Comparison of ENCODE assay signal across 8 mouse cellular contexts in genomic region chr6:83439781-83440180, GRCm38 (mm10). TPM values are rescaled to one million over a fixed set of nuclear protein-coding genes. Genes with fewer than 3 reads are reported as not detected.
A peak's percentile ranks its signal among the peaks of the same experiment; 100 is the strongest.
DNase-seq lines count a peak whose midpoint lies in the region; ATAC-seq and TF ChIP-seq lines count a peak whose summit lies in the region.

No protein-coding gene starts in this region.

- TF ChIP-seq CTCF in thymus, adult 2 months (IDR thresholded peaks at IDR 0.05; ENCODE audit: borderline replicate concordance, control insufficient read depth, extremely low read depth, insufficient read depth, low read length, poor library complexity): no peak
- TF ChIP-seq CTCF in kidney, postnatal 0 days (IDR thresholded peaks at IDR 0.05; ENCODE audit: low read depth): no peak

- no peak for TF ChIP-seq POLR2A in thymus, adult 2 months (IDR thresholded peaks at IDR 0.05; ENCODE audit: control insufficient read depth, extremely low read depth, insufficient read depth, low read length, poor library complexity)

- no peaks in the 10 kb centered on the region for H3K27me3 ChIP-seq in thymus, adult 2 months (ENCODE audit: control insufficient read depth, insufficient read depth, low read length)
- no peaks in the 10 kb centered on the region for H3K27me3 ChIP-seq in kidney, postnatal 0 days (ENCODE audit: insufficient read depth, low read length)
- no peaks in the 10 kb centered on the region for H3K27me3 ChIP-seq in midbrain, embryonic 14.5 days (ENCODE audit: control insufficient read depth, insufficient read depth, low read length)

- peak overlapping the region; percentile 75 for H3K4me2 ChIP-seq in kidney, postnatal 0 days (ENCODE audit: low read length)
- peak overlapping the region; percentile 85 for H3K4me2 ChIP-seq in midbrain, embryonic 14.5 days (ENCODE audit: low read length)

- no peaks in the 10 kb centered on the region for H3K9me3 ChIP-seq in kidney, postnatal 0 days (replicated peaks; ENCODE audit: low read length)
- no peaks in the 10 kb centered on the region for H3K9me3 ChIP-seq in midbrain, embryonic 14.5 days (ENCODE audit: control insufficient read depth, low read length)

- WGBS in thymus, adult 2 months: 61% methylated on average over 5 of the region's 5 CpGs
- 40% methylated on average over 5 of the region's 5 CpGs for WGBS in kidney, postnatal 0 days
- WGBS in midbrain, embryonic 14.5 days: 58% methylated on average over 5 of the region's 5 CpGs

- no peak for ATAC-seq in kidney, postnatal 0 days (replicated peaks; ENCODE audit: low FRiP score, low read depth)
- no peak for ATAC-seq in midbrain, embryonic 14.5 days (ENCODE audit: low FRiP score, low TSS enrichment)
- no peak for ATAC-seq in megakaryocyte-erythroid progenitor cell, adult 5-6 weeks (replicated peaks; ENCODE audit: low FRiP score, low TSS enrichment, poor library complexity, severe bottlenecking)

- DNase-seq in cerebellum, adult 11 months: peak; percentile 56
- no peak for DNase-seq in cerebellum, postnatal 4 days (ENCODE audit: low spot score in 2 of 2)
- peak; percentile 32 for DNase-seq in thymus, postnatal 4 days
- no peak for DNase-seq in thymus, adult 2 months
- no peak for DNase-seq in kidney, postnatal 0 days (ENCODE audit: low spot score)
- no peak for DNase-seq in midbrain, embryonic 14.5 days
- DNase-seq in urinary bladder, postnatal 4 days (ENCODE audit: low spot score in 2 of 2): no peak

- no peak overlapping the region for H3K27ac ChIP-seq in thymus, adult 2 months (ENCODE audit: control insufficient read depth, insufficient read depth, low read length)
- H3K27ac ChIP-seq in kidney, postnatal 0 days: no peak overlapping the region
- peak overlapping the region; percentile 97 for H3K27ac ChIP-seq in midbrain, embryonic 14.5 days (replicated peaks; ENCODE audit: low read depth, low read length)

- H3K4me1 ChIP-seq in thymus, adult 2 months (replicated peaks; ENCODE audit: control insufficient read depth, insufficient read depth, low read length): peaks cover 46% of the 10 kb centered on the region
- H3K4me1 ChIP-seq in kidney, postnatal 0 days (replicated peaks; ENCODE audit: insufficient read depth, low read length): peaks cover 46% of the 10 kb centered on the region
- peaks cover 83% of the 10 kb centered on the region for H3K4me1 ChIP-seq in midbrain, embryonic 14.5 days (ENCODE audit: control insufficient read depth, insufficient read depth, low read length)

- no peak overlapping the region; the same call in 1 of the 2 replicates for H3K4me3 ChIP-seq in thymus, adult 2 months (ENCODE audit: control insufficient read depth, insufficient read depth, low read length)
- H3K4me3 ChIP-seq in kidney, postnatal 0 days (replicated peaks; ENCODE audit: low read depth, low read length): peak overlapping the region; percentile 71; the same call in 1 of the 2 replicates
- peak overlapping the region; percentile 76 for H3K4me3 ChIP-seq in midbrain, embryonic 14.5 days (replicated peaks; ENCODE audit: low read depth, low read length)

- peak overlapping the region; percentile 84; the same call in 1 of the 2 replicates for H3K9ac ChIP-seq in kidney, postnatal 0 days (ENCODE audit: low read depth, low read length)
- peak overlapping the region; percentile 92 for H3K9ac ChIP-seq in midbrain, embryonic 14.5 days (replicated peaks; ENCODE audit: low read length)

- H3K36me3 ChIP-seq in thymus, adult 2 months (ENCODE audit: control insufficient read depth, insufficient read depth, low read length): no peaks in the 10 kb centered on the region
- peaks cover 11% of the 10 kb centered on the region; the same call in 1 of the 2 replicates for H3K36me3 ChIP-seq in kidney, postnatal 0 days (ENCODE audit: insufficient read depth, low read length)
- H3K36me3 ChIP-seq in midbrain, embryonic 14.5 days (ENCODE audit: control insufficient read depth, insufficient read depth, low read length): peaks cover 8% of the 10 kb centered on the region; the same call in 1 of the 2 replicates

RNA-seq across cellular contexts. Expression of gene Tet3, which starts 19.1 kb away (rescaled TPM):
- 32.6 and 43.3 TPM in 2 replicates for polyA plus RNA-seq in thymus, adult 2 months (2012; rRNA removed)
- polyA plus RNA-seq in kidney, postnatal 0 days (2015; fragmentation: Nextera tagmentation; extraction: Ambion mirVana): 32.3 and 33.0 TPM in 2 replicates
- polyA plus RNA-seq in midbrain, embryonic 14.5 days (2014; fragmentation: Nextera tagmentation; extraction: Ambion mirVana): 50.0 and 56.0 TPM in 2 replicates
- total RNA-seq in megakaryocyte-erythroid progenitor cell, adult 5-6 weeks (2014; fragmentation: Nextera tagmentation): 46.9 and 55.9 TPM in 2 replicates
- total RNA-seq in megakaryocyte-erythroid progenitor cell, adult 5-6 weeks (2017): 12.6 and 13.5 TPM in 2 replicates

Comparison
In these comparisons a context has a peak if more than half of its experiments do, and no peak if none do; other contexts are left out.
1. DNase-seq: peak in cerebellum, adult 11 months (single experiment) and thymus, postnatal 4 days (single experiment); none in cerebellum, postnatal 4 days (0 of 2), thymus, adult 2 months (single experiment), kidney, postnatal 0 days (single experiment), midbrain, embryonic 14.5 days (single experiment) and urinary bladder, postnatal 4 days (0 of 2).